Mouse (Mus musculus) limb, embryonic 14.5 days (tissue): ENCODE data around the gene Pigh. TPM values are rescaled to one million over a fixed set of nuclear protein-coding genes. Genes with fewer than 3 reads are reported as not detected.

Experiments used
- ATAC-seq: fragments of 200-750 bp; cut with Nextera tagmentation; 2 replicates; pipeline ENCODE4 v1.8.0; 2017; ENCODE audit warnings: low read depth, moderate number of reproducible peaks, moderate TSS enrichment; ENCODE audit not compliant: low FRiP score
- DNase-seq: peaks from one replicate; pipeline ENCODE4 v3.0.0-alpha.2; 2015; ENCODE audit warnings: low spot score
- H3K27ac ChIP-seq: fragments of 300-500 bp; sonication (generic); replicated peaks from 2 replicates; pipeline ENCODE4 v1.5.1; 2014; ENCODE audit warnings: low read depth, mild to moderate bottlenecking, low read length, moderate library complexity, mixed read lengths
- H3K27me3 ChIP-seq: fragments of 300-500 bp; sonication (generic); 2 replicates; pipeline ENCODE4 v1.6.1; 2014; ENCODE audit warnings: low read length, mixed read lengths; ENCODE audit not compliant: control insufficient read depth, insufficient read depth
- H3K36me3 ChIP-seq: fragments of 300-500 bp; sonication (generic); 2 replicates; pipeline ENCODE4 v1.6.1; 2014; ENCODE audit warnings: mild to moderate bottlenecking, low read length, moderate library complexity, mixed read lengths; ENCODE audit not compliant: control insufficient read depth, insufficient read depth
- H3K4me1 ChIP-seq: fragments of 300-500 bp; sonication (generic); 2 replicates; pipeline ENCODE4 v1.6.1; 2014; ENCODE audit warnings: antibody characterized with exemption, low read length, mixed read lengths; ENCODE audit not compliant: control insufficient read depth, insufficient read depth
- H3K4me2 ChIP-seq: fragments of 300-500 bp; sonication (generic); replicated peaks from 2 replicates; pipeline ENCODE4 v1.6.1; 2014; ENCODE audit warnings: low read depth, mild to moderate bottlenecking, low read length, moderate library complexity; ENCODE audit not compliant: severe bottlenecking
- H3K4me3 ChIP-seq: fragments of 300-500 bp; sonication (generic); replicated peaks from 2 replicates; pipeline ENCODE4 v1.5.1; 2014; ENCODE audit warnings: low read length
- H3K9ac ChIP-seq: fragments of 300-500 bp; sonication (generic); 2 replicates; pipeline ENCODE4 v1.6.1; 2014; ENCODE audit warnings: mild to moderate bottlenecking, low read depth, low read length, moderate library complexity; ENCODE audit not compliant: severe bottlenecking
- H3K9me3 ChIP-seq: fragments of 300-500 bp; sonication (generic); 2 replicates; pipeline ENCODE4 v1.6.1; 2016; ENCODE audit warnings: low read length; ENCODE audit not compliant: control insufficient read depth
- POLR2A ChIP-seq: fragments of 200-500 bp; IDR thresholded peaks from 2 replicates; pipeline ENCODE4 v1.8.0; 2012; ENCODE audit warnings: inconsistent platforms, mild to moderate bottlenecking, moderate library complexity, borderline replicate concordance; ENCODE audit not compliant: insufficient read depth, insufficient read length; ENCODE audit errors: extremely low read depth
- WGBS: fragments of 180-500 bp; shearing (Covaris S2); extraction: QIAGEN DNeasy Blood & Tissue Kit; methylation state at CpG from one replicate; pipeline ENCODE4 v1.1.7; 2014; 5-methylcytosine and 5-hydroxymethylcytosine counted together
- polyA plus RNA-seq, 2 experiments: library from polyadenylated mRNA; depleted of rRNA in 1 of 2; stranded (reverse) in 1 of 2; unstranded in 1 of 2; fragments of >200 nt; fragmentation: Nextera tagmentation in 1 of 2; extraction: Ambion mirVana in 1 of 2; gene quantifications; 2 replicates each; pipeline versions ENCODE4 v1.2.1 to v1.2.3; 2012 to 2014

The Pigh gene
- polyA plus RNA-seq, 2 experiments: 23.1 to 31.2 TPM

GRCm38 (mm10) chr12:79131706-79132460, 42.4 kb upstream of the Pigh start:
- DNase-seq (no peak), ATAC-seq (no peak)
- peak overlapping the region; percentile 49 for H3K4me3 ChIP-seq
- peak overlapping the region; percentile 94 for H3K4me2 ChIP-seq
- H3K27ac ChIP-seq: no peak overlapping the region
- peaks cover 36% of the 10 kb centered on the region for H3K27me3 ChIP-seq
- WGBS: 24% methylated on average over 5 of the region's 5 CpGs
- peak overlapping the region; percentile 48; the same call in 1 of the 2 replicates for H3K9ac ChIP-seq
- no peaks in the 10 kb centered on the region for H3K9me3 ChIP-seq
- no peaks in the 10 kb centered on the region; the same call in 1 of the 2 replicates for H3K4me1 ChIP-seq
- H3K36me3 ChIP-seq: no peaks in the 10 kb centered on the region
- TF ChIP-seq POLR2A: no peak

- Histone ChIP-seq H3K27ac (no peak overlapping the region), H3K36me3 (no peaks in the 10 kb centered on the region), H3K4me2 (peak overlapping the region; percentile 94), H3K9ac (peak overlapping the region; percentile 48), H3K4me3 (peak overlapping the region; percentile 49), H3K27me3 (peaks cover 36% of the 10 kb centered on the region), H3K9me3 (no peaks in the 10 kb centered on the region), H3K4me1 (no peaks in the 10 kb centered on the region; the same call in 1 of the 2 replicates)
- no peak for TF ChIP-seq POLR2A
- DNase-seq (no peak), ATAC-seq (no peak)
- under 1% methylated on average over 22 of the region's 22 CpGs for WGBS
Observed at GRCm38 (mm10) chr12:79131178-79131675, 41.8 kb upstream of the Pigh start.

- Histone ChIP-seq H3K9me3 (no peaks in the 10 kb centered on the region), H3K4me3 (peak within 1 kb of the TSS; percentile 49), H3K9ac (peak within 1 kb of the TSS; percentile 48), H3K27ac (no peak within 1 kb of the TSS), H3K36me3 (no peaks in the 10 kb centered on the region), H3K4me2 (peak within 1 kb of the TSS; percentile 94), H3K27me3 (peaks cover 36% of the 10 kb centered on the region), H3K4me1 (no peaks in the 10 kb centered on the region; the same call in 1 of the 2 replicates)
- 0 out of 2 replicates have a peak, but pooled peaks have one; percentile 44 for TF ChIP-seq POLR2A
- ATAC-seq (peak; percentile 86), DNase-seq (peak; percentile 73)
- under 1% methylated on average over 47 of the region's 47 CpGs for WGBS
Observed at GRCm38 (mm10) chr12:79130299-79131177, 41.1 kb upstream of the Pigh start, which contains the start of gene Arg2. Gene Arg2, plus strand, starts transcription at chr12:79130777.

GRCm38 (mm10) chr12:79122820-79123219, 33.4 kb upstream of the Pigh start:
- Histone ChIP-seq H3K4me1 (no peaks in the 10 kb centered on the region), H3K9ac (no peak overlapping the region), H3K27me3 (no peaks in the 10 kb centered on the region), H3K4me3 (no peak overlapping the region), H3K9me3 (no peaks in the 10 kb centered on the region), H3K4me2 (no peak overlapping the region), H3K27ac (no peak overlapping the region), H3K36me3 (no peaks in the 10 kb centered on the region)
- WGBS: 31% methylated on average over 3 of the region's 3 CpGs
- peak; percentile 68 for DNase-seq
- peak; percentile 41 for ATAC-seq
- TF ChIP-seq POLR2A: no peak

GRCm38 (mm10) chr12:79118991-79119390, 29.5 kb upstream of the Pigh start:
- Histone ChIP-seq H3K9me3 (no peaks in the 10 kb centered on the region), H3K27ac (no peak overlapping the region), H3K4me1 (no peaks in the 10 kb centered on the region), H3K27me3 (no peaks in the 10 kb centered on the region), H3K4me2 (no peak overlapping the region), H3K9ac (no peak overlapping the region), H3K4me3 (no peak overlapping the region), H3K36me3 (no peaks in the 10 kb centered on the region)
- ATAC-seq (no peak), DNase-seq (no peak)
- WGBS: 86% methylated on average over 4 of the region's 4 CpGs
- TF ChIP-seq POLR2A: no peak
